Mouse (Mus musculus): Measurements from ENCODE around the gene Ppp2r5a. TPM values are rescaled to one million over a fixed set of nuclear protein-coding genes. Genes with fewer than 3 reads are reported as not detected.

Gene Ppp2r5a
- polyA plus RNA-seq, 3 experiments from 2014 or later = 33.7 to 66.6 (median 43.3) TPM

DNA sequence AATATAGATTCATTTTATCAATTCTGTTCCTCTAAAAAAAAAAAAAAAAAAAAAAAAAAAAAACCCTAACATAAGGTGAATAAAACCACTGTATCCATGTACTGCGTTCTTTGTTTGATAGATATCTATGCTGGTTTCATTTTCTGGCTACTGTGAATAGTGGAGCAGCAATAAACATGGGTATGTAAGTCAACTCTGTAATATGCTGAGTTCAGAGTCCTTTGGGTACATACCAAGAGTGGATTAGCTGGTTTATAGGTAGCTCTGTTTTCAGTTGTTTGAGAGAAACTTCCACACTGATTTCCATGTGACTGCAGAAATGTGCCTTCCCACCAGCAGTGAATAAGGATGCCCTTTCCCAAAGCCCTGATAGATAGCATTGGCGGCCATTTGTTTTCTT lies 25.0 kb downstream of the Ppp2r5a start:
- no peak for ATAC-seq

DNA sequence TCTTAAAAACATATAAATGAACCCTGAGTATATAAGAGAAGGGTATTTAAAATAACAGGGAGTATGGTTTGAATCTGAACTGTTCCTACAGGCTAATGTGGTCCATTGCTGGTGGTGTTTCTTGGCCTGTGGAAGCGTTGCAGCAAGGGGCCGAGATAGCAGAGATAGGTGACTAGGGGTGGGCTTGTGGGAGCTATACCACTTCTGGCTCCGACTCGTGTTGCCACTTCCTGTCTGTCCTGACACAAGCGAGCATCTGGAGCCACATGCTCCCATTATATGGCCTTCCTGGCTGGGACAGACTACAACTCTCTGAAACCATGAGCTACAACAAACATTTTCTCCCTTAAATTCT lies 27.5 kb downstream of the Ppp2r5a start:
- no peak for ATAC-seq

DNA sequence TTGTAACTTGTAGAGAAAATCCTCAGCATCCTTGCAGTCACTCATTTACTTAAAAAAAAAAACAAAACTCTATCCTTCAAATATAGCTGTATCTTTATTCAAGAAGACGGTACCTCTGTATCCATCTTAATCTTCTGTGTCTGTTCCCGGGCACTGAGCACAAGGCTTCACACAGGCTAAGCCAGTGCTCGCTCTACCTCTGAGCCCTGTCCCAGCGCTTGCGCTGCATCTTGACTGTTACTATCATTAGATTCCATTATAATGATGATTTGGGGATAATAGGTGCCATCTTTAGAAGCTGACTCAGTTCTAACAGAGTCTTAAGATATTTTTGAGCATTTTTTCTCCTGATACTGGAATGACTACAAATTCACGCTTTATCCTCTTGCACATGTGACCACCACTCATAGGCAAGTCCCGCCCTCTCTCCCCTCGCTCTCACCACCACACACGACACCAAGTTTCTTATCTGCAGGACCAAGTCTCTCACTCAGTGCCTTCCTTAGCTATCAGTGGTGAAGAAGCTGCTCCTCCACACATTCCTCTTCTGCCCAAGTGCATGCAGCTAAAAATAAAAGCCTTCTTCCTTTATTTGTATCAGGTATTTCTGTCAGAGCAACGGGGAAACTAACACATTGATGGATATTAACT lies 28.0 kb downstream of the Ppp2r5a start:
- no peak for ATAC-seq

DNA sequence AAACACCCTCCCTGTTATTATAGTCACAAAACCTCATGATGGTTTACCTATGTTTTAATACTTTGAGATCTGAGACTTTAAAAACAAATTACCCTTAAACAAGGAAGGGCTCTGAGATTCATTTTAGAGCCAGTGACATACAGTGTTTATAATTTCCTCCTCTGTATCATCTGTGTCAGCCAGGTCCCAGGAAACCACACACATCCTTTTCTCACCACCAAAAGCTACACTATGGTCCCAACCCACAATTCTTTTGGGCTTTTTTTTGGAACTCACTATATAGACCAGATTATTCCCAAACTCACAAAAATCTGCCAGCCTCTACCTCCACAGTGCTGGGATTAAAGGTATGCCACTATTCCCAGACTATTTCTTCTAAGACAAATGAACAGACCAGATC lies 33.9 kb downstream of the Ppp2r5a start:
- ATAC-seq = peak; percentile 43

DNA sequence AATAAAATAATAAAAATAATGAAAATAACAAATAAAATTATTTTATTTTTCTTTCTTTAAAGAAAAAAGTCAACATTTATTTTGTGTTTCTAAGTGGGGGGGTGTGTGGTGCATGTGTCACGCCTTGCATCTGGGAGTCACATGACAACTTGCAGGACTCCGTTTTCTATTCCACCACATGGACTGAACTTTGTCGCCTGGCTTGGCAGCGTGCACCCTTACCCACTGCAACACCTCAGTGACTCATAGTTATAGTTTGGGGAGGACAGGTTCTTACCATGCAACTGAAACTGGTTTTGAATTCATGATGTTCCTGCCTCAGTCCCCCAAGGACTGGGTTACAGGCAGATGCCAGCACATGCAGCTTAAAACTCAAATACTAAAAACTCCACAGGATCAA lies 34.9 kb downstream of the Ppp2r5a start:
- no peak for ATAC-seq

DNA sequence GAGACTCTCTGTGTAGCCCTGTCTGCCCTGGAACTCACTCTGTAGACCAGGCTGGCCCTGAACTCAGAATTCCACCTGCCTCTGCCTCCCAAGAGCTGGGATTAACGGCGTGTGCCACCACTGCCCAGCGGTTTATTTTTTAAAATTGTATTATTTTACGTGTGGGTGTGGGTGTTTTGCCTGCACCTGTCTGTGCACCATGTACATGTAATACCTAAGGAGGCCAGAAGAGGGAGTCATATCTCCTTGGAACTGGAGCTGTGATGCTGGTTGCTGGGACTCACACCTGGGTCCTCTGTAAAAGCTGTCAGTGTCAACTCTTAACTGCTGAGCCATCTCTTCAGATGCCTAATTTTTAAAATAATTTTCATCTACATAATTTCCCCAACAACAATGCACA lies 38.6 kb downstream of the Ppp2r5a start:
- peak; percentile 75 for ATAC-seq

DNA sequence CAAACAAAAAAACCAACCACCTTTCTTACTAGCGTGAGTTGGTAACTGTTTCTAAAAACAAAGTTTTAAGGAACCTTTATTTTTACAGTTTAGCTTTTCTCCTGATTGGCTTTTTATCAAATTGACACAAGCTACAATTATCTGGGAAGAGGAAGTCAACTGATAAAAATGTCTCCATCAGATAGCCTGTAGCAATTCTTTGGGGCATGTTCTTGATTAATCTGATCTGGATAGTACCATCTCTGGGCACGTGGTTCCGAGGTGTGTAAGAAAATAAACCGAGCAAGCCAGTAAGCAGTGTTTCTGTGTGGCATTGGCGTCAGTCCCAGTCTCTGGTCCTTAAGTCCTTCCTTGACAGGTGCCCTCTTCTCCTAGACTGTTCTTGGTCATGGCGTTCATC lies 40.7 kb downstream of the Ppp2r5a start:
- ATAC-seq = no peak

DNA sequence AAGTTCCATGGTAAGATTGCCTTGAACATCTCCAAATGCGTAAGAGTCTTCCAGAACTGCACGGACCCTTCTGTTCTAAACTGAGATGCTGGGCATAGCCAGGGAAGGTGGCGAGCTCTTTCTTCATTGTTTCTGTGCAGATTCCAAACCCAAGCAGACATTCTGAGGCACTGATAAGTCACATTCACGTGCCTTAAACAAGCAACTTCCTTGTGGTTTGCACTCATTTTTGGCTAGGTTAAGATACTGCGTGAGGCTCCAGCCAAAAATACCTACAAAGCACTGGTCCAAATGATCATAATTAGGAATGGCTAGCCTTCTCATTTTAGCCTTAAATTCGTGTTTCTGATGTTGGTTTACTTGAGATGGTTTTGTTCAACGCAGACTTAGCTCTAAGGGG lies 43.6 kb downstream of the Ppp2r5a start:
- no peak for ATAC-seq

DNA sequence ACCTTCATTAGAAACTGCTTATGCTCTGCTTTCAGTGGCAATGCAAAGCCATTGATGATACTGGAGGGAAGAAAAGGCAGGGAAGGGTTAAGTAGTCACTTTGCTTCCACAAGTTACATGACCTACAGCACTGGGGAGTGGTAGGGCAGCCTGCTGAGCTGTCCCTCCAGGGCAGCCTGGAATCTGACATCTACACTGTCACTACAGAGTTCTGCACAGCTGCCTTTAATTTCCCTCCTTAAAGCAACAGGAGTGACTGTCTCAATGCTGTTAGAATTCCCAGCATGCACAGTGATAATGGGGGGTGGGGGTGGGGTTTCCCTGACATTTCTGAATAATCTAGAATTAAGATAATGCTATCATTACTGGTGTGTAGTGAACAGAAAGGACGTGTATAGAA lies 46.1 kb downstream of the Ppp2r5a start:
- ATAC-seq = no peak

DNA sequence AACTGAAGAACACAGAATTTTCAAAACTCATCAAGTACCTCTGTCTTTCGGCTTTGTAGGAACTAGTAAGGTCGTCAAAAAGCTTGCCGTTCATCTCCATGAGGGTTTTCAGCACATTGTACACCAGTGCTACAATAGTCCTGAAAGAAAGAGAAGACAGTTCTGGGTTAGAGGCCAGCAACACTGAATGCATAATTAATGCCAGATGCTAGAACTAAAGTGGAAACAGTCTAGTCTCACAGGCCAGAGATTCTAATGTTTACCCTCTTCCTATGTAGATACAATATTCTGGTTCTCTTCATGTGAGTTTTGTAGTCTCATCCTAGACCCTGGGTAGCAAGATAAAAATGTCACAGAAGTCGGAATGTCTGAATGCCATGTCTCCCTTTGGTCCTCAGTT lies 49.2 kb downstream of the Ppp2r5a start:
- ATAC-seq = no peak

DNA sequence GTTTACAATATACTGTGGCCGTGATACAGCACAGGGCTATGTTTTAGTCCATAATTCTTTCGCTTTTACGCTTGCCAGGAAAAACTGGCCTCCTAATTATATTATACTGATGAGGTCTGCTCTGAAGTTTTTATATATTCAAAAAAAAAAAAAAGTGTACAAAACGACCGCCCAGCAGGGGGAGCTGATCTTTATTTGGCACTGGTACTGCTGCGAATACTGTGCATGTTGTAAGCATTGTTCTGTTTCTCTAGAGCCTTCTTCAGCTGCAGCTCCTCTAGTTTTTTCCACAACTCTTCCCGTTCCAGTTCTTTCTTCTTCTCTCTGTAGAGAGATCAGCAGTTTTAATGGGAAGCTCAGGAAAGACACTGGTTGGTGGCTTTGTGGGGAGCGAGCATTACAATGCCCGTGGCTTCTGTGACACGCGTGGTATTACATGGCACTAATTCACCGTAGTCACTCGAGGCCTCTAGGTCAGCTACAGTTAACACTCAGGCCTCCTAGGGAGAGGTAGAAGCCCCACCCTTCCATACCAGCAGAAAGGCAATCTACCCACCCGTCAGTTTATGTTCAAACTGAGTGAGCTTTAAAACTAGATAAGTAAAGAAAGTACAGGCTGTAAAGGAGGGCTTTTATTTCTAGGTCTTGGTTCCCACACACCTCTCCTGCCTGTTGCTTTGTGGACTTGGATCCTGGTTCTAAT lies 50.1 kb downstream of the Ppp2r5a start:
- no peak for ATAC-seq

DNA sequence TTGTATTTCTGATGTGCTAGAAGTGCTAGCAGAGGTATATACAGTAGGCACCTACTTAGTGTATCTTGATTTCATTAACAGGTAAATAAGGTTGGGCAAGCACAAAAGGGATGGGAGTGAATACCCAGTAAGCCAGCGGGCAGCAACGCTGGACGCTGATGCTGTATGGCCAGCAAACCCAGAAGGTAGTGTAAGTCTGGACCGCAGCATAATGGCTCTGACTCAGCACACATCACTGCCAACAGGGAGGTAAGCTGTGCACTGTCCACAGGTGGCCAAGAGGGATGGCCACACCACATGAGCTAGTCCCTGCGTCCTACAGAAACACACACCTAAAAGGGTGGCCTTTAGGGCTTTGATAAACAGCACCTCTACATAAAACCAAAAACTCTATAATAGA lies 52.7 kb downstream of the Ppp2r5a start:
- ATAC-seq = no peak

DNA sequence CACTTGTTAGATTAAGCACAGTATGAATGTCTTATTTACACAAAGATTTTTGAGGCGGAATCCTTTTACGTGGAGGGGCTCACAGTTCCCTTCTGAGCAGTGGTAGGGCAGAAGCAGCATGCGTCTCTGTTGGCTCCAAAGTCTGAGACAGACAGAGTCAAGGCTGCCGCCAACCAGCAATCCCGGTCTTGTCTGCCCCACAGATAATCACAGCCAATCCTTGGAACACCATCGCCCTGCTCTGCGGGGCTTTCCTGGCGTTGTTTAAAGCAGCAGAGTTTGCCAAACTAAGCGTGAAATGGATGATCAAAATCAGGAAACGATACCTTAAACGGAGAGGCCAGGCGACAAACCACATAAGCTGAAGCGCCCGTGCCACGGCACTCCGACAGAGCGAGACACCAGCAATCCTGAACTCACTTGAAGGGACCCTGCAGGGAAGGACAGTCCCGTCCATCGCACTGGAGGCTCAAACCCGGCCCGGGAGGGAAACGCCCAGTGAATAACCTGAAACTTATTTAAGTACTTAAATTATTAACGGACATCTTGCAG lies 53.5 kb downstream of the Ppp2r5a start:
- ATAC-seq = no peak

DNA sequence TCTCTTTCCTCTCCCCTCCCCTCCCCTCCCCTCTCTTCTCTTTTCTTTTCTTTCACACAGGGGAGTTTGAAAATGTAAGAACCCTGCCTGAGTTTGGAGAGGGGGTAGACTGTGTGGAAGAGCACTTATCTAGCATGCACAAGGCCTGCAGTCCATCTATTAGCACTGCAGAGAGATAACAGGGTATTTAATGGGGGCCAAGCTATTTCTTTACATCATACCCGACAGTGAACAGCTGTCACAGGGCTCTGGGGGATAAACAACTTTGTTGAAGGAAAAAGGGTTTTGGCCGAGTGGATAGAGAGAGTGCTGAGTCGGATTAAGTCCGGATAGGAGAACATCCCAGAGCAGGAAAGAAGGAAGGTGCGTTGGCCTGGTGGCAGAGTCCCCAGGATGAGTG lies 54.1 kb downstream of the Ppp2r5a start:
- ATAC-seq = no peak

DNA sequence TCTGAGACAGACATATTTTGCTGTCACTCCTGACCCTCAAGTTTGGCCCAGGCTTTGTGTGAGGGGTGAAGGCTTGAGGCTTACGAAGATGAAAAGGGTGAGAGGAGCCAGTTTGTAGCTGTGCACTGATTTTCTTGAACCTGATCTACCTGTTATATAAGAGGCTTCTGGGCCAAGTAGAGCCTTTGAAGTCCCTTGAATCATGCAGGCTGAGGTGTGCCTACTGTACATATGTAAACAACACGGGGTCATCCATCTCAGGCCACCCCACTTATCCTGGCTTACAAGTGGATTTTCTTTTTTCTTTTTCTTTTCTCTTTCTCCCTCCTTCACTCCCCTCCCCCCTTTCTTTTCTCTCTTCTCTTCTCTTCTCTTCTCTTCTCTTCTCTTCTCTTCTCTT lies 54.5 kb downstream of the Ppp2r5a start:
- ATAC-seq = no peak

DNA sequence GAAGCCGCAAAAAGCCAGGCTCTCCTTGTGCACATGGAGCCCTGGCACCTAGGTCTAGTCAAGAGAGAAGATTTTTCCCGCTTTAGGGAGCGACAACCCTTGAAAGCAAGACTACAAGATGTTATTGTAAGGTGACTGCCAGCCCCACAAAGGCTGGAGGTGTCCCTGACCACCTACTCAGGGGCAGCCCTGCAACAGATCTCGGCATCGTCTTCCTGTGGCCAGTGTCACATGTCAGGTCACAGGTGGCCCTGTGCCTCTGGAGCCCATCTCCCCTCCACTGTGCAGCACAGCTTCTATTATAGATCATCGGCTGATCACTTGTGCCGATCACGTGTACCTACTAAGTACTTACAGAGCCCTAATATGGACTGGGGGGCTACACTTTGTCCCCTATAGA lies 55.5 kb downstream of the Ppp2r5a start:
- no peak for ATAC-seq

DNA sequence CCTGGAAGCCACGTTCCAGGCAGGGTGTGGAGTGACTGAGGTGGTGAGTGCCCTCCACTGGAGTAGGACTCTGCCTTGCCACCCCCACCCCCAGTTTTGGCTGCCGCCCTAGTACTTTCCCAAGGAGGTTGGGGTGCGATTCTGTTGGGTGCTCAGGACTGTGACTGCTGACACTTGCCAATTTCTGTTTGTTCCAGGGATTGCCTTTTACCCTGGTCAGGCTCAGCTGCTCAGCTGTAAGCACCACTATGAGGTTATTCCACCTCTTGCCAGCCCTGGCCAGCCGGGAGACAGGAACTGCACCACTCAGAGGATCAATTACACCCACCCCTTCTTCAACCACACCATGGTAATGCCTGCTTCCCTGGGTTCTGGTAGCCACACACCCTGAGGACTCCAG lies 62.5 kb downstream of the Ppp2r5a start:
- no peak for ATAC-seq

DNA sequence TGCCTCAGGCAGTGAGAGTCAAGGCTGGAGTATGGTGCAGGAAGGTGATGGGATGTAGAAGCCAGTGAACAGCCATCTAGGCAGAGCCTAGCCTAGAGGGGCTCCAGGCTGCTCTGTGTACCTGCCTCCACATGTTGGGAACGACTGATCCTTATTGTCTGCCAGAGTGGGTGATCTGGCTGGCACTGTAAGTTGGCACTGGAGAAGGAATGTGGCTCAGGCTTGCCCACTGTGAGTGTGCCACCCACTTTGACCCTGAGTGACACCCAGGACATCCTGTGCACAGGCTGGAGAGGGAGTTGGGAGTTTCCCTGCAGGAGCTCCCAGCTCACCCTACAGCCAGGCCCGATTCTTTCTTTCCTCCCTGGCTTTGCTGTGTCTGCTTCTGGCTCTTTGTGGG lies 63.2 kb downstream of the Ppp2r5a start:
- ATAC-seq = no peak

DNA sequence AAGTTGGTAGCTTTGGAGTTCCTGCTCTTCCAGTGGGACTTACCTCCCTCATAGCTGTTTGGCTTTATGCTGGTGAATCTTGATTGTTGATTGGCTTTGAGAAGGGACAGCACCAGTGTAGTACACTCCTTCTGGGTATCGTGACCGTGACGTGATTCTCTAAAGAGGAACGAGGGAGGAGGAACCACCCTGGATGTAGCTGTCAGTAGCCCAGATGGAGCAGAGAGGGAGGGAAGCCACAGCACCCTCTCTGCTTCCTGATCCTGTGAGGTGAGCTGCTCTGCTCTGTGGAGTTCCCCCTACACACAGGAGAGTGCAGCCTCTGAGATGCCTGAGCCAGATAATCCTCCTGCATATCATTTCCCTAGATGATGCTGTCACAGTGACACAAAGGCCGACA lies 68.6 kb downstream of the Ppp2r5a start:
- ATAC-seq = no peak

DNA sequence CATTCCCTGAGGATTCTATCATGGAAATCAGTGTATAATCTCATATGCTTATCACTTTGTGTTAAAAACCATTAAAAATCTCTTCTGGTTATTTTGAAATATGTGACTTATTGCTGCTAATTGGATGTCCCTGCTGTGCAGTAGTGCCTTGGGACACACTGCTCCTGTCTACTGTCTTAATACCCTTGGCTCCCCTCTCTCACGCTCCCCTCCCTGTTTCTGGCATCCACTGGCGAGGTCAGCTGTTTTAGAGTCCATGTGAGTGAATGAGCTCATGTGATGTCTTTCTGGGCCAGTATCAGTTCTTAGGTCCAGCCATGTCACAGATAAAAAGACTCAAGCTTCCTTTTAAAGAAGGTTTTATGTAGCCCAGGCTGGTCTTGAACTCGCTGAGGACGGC lies 72.7 kb downstream of the Ppp2r5a start:
- ATAC-seq = no peak

DNA sequence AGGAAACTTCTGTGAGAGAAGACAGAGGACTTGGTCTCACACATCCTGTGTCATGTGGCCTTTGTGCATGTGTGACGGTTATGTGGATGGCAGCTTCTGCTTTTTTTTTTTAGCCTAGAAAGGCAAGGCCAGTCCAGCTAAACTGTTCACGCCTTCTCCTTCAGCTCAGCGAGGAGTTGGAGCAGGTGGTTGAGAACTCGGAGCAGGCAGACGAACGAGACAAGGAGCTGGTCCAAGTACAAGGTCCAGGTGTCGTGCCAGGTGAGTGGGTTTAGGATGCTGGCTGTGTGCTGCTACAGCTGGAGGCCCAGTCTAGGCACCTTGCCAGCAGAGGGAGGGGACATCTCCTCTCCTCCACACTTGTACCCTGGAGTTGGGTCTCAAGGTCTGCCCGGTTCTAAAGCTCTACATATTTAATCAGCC lies 75.0 kb downstream of the Ppp2r5a start:
- ATAC-seq = no peak

DNA sequence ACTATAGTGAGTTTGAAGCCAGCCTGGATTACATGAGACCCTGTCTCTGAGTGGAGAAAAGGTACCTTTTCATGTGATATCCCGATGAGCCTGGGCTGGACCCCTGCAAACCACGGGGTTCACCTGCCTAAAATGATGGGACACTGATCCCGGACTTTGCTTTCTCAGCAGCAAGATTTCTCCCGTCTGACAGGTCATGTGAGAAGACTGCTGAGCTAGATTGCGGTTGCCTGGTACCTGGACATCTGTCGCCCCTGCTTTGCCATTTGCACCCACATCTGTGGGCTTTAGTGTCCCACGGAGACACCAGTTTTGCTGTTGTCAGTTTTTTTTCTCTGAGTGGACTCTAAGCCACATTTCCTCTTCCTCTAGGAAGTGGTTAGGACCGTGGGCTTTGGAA lies 75.8 kb downstream of the Ppp2r5a start:
- no peak for ATAC-seq

DNA sequence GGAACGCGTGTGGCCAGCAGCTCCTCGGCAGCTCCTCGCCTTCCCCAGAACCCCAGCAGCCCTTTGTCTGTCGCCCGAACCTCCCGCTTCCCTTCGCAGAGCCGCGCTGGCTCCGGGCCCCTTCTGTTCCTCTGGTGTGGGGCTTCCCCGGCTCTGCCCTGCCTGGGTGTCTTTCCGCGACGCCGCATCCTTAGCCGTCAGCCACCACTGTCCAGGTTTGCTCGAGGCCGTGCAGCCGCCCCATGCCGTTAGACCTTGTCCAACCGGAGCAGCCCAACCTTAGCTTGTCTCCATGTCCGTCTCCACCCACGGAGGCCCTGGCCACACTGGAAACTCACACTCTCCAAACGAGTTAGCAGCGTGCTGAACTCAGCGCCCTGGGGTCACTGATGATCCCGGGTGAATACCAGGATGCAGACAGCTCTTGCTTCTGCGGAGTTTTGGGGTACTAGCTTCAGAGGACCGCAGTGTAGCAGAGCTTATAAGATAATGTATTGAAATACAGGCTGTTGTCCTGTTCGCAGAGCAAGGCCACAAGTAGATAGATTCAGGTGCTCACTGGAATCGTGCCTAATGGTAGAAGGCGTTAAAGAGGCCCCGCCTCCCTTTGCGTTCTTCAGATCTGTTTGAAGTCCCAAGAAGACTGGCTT lies 76.7 kb downstream of the Ppp2r5a start:
- peak; percentile 82 for ATAC-seq

DNA sequence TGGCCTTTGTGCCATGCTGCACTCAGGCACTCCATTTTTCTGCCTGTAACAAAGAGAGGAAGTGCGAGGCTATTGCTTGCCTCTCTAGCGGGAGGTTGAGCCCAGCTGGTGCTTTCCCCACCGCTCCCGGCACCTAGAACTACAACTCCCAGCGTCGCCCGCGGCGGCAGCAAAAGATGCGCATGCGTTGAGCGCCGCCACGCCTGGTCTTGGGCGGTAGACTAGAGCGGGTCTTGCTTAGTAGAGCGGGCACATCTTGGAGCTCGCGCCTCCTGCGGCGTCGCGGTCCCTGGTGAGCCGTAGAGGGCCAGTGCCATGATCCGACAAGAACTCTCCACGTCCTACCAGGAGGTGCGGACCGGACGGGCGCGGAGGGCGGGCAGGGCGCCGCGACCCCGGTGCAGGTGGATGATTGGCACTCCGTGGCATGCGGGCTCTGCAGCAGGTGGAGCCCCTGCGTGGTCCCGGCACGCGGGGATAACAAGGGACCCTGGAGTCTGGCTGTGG lies 77.3 kb downstream of the Ppp2r5a start, which contains the start of gene Tmem206:
Tmem206 (plus strand) TSS at position 187 of the 507 bp plus-strand sequence.
- ATAC-seq = peak; percentile 89

All from inflammation-experienced regulatory T-cells, adult 6 months (primary cell).